Mouse (Mus musculus) small intestine, adult 2 months (tissue): ENCODE measurements around the gene Pcmt1.

Experiments used
- CTCF ChIP-seq: fragments of 200-500 bp; IDR thresholded peaks from 2 replicates; pipeline ENCODE4 v1.5.1; 2012; ENCODE audit warnings: low read depth, mild to moderate bottlenecking, control low read depth, inconsistent platforms, low read length, moderate library complexity, mixed read lengths; ENCODE audit not compliant: insufficient replicate concordance, insufficient read length; ENCODE audit errors: extremely low read depth
- POLR2A ChIP-seq: fragments of 200-500 bp; IDR thresholded peaks from 2 replicates; pipeline ENCODE4 v1.6.1; 2012; ENCODE audit warnings: low read depth, mild to moderate bottlenecking, control low read depth, inconsistent platforms, low read length, moderate library complexity

DNA sequence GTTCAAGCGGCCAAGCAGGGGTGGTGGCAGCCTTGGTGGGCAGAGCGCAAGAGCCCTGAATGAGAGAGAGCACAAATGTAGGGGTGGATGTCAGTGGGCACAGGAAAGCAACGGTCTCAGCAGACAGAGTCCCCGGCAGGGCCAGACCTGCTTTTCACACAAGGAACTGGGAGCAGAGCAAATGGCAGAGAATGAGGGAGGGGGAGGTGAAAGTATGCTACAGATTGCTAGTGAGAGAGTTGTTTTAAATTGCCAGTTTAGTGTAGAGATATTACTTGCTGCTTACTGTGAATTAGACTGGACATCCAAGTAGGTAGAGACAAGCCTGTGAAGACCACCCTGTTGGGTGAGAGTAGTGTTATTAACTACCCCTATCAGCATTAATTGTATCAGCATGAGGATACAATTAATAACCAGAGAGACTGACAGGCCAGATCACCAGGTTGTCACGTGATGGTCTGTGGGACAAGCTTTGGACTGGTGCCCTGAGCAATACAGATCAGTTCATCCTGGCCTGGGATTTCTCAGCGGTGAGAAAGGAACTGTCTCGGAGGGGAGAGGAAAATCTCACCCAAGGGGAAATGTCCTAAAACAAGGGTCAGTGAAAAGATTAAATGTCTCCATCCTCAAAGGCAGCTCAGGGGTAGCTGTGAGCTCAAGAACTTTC, 97.9 kb downstream of the Pcmt1 start:
- TF ChIP-seq CTCF, result no peak
- no peak for TF ChIP-seq POLR2A
